Mouse (Mus musculus): ENCODE measurements around the gene Psma6.

Psma6 gene

DNA sequence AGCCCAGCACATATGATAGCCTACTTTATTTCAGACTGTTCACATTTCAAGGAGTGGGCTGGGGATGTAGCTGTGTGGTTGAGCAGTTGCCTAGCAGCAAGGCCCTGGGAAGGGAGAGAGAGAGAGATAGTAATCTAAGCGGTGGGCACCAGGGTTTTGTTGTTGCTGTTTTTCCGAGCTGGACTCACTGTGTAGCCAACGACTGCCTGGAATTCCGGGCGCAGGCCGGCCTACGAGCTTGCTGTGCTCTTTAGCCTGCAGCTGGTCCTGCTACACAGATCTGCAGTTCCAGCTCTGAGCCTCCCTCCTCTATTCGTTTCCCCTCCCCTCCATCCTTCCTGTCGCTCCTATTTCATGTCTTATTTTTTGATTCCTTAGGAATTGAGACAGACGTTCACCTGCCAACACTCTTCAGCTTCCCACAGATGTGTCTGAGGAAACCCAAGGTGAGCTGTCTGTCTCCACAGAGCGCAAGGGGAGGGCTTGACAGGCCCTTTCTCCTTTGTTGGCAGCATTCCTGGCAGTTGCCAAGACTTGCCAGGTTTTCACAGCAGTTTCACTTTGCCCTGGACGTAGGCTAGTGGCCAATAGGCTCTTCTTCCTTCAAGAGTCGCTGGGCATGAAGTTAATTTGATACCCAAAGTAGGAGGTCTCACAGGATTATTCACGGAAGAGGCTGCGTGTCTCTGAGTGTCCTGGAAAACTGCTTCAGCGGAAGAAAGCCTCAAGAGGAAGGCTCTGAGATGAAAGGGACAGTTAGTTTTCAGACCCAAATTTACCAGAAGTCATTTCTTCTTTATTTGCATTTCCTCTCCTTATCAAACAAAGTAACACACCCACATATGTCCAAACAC lies 80.2 kb downstream of the Psma6 start:
- in situ Hi-C loops (cut with MboI): no loop called here

DNA sequence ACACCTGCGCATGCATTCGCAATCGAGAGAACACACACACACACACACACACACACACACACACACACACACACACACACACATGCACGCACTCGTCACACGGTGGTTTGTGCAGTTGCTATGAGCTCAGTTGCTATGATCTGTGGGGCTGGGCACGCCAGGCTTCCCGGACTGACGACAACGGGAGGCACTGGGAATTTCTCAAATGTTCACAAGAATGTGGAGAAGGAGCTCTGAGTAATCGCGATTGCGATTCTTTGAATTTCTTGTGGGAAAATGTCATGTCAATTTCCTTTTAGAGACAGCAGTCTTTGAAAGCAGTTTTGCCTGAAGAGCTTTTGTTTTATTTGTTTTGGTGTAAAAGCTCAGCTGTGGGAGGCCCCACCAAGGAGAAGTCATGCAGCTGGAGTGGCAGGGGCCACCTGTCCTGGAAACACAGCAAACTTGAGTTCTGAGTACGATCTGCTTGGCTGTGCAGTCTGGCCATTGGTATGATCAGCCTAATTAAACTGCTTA lies 80.9 kb downstream of the Psma6 start:
- in situ Hi-C loops (cut with MboI): no loop called here

DNA sequence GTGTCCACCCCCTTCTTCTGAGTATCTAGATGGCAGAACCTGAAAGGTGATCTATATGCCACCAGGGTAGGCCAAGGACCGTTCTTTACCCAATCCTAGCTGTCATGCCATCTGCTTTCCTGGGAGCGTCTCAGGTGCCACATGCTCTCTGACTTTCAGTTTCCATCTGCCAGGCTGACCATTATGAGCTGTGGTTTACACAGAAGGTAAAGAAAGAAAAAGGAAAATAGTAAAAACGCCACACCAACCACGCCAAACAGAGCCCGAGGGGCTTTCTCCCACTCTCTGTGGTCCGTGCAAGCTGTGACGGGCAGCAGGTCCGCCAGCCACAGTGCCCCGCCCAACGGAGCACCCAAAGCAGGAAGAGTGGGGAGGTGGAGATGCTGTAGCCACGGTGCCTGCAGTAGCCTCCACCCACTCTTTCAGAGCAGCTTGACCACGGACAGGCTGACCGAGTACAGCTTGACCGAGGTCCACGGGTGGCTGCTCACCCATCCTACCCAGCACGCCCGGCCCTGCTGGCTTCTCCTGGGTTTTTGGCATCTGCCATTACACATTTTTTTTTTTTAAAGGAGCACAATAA lies 81.5 kb downstream of the Psma6 start:
- in situ Hi-C loops (cut with MboI): no loop called here

DNA sequence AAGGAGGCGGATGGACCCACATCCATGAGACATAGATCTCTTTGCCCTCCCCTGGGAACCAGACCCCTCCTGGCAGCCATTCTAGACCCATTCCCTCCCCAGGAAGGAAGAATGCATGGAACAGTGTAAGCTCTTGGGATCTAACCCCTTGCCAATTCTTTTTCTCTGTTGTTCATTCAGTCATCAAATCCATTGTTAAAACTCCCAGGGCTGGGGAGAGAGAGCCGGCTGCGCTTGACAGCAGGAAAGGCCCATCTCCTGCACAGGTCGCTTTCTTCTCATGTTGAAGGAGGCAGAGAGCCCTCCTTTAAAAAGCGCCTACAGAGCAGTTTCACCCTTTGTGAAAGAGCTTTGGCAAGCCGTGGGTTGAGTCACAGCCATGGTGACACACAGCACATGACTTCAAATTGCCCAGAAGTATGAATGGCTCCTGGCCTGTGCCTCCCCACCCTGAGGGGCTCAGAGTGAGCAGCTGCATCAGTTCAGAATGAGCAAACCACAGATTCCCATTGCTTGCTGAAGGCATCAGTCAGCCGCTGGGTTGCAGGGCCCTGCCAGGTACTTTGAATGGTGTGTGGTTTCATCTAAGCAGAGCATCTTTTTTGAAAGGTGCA lies 82.2 kb downstream of the Psma6 start:
- in situ Hi-C loops (cut with MboI): no loop called here

DNA sequence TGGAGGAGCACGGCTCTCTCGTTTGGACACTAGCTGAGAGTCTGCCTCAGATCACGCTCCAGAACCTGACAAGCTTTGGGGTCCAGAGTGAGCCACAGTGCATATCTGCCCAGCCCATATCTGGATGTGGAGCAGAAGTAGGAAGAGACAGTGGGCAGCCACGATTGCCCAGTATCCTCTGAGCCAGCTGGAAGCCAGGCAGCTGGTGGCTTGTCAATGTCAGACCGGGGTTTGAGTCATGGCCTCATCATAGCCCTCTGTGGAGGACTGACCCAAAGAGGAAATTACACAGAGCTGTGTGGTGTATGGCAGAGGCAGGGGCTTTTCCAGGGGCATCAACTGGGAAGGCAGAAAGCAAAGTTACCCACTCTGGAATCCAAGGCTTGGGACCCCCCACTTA lies 82.8 kb downstream of the Psma6 start:
- in situ Hi-C loops (cut with MboI): no loop called here

DNA sequence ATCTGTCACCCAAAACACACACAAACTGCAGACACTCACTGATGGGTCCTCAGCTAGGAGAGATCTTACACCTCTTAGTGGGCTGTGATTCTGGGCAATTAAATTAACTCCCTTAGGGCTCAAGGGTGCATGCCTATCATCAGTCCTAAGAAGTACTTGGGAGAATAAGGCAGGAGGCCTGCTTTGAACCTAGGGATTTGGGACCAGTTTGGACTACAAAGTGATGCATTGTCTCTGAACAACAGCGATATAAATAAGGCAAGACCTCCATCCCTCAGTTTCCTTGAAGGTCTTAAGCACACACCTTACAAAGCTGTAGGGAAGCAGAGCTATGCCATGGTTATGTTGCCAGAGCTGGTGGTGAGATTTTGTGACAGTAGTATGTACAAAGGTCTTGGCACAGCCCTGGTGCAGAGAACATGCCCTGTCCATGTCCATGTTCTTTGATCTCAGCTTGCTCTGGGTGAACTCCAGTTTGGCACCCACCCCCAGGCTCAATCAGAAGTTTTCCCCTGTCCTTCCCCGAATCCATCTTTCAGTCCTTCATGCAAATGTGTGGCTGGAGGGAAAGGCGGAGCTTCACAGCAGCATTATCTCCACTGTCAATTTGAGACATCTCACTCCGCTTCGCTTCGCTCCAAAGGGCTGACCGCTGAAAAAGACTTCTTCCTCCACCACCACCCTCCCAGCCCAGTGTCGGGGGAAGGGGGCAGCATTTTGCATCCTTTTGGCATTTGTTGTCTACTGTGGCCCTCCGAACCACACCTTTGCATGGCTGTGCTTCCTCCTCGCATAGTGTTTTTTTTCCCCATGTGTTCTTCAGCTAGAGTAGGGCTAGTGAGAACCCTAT lies 83.5 kb downstream of the Psma6 start:
- in situ Hi-C loops (cut with MboI): no loop called here

All from mature B cell (primary cell).